Mouse (Mus musculus) brain, embryonic 14.5 days (tissue): ENCODE data around the gene Stam2. TPM values are rescaled to one million over a fixed set of nuclear protein-coding genes. Genes with fewer than 3 reads are reported as not detected.

Source experiments
- DNase-seq: peaks from one replicate; pipeline ENCODE4 v3.0.0-alpha.2; 2011; ENCODE audit warnings: low read depth
- CTCF ChIP-seq: fragments of 200-500 bp; IDR thresholded peaks from 2 replicates; pipeline ENCODE4 v1.5.1; 2012; ENCODE audit warnings: inconsistent platforms, mild to moderate bottlenecking, moderate library complexity, borderline replicate concordance; ENCODE audit not compliant: insufficient read depth, insufficient read length; ENCODE audit errors: extremely low read depth
- POLR2A ChIP-seq: fragments of 200-500 bp; IDR thresholded peaks from 2 replicates; pipeline ENCODE4 v1.6.1; 2012; ENCODE audit warnings: mild to moderate bottlenecking, inconsistent platforms, borderline replicate concordance; ENCODE audit not compliant: poor library complexity, insufficient read depth, insufficient read length, severe bottlenecking; ENCODE audit errors: extremely low read depth
- polyA plus RNA-seq: library from polyadenylated mRNA; depleted of rRNA; stranded (reverse); fragments of >200 nt; gene quantifications from 2 replicates; pipeline ENCODE4 v1.2.3, GENCODE M21; 2012; rRNA removed

Stam2 gene
- 23.5 and 25.9 TPM in 2 replicates for polyA plus RNA-seq

DNA sequence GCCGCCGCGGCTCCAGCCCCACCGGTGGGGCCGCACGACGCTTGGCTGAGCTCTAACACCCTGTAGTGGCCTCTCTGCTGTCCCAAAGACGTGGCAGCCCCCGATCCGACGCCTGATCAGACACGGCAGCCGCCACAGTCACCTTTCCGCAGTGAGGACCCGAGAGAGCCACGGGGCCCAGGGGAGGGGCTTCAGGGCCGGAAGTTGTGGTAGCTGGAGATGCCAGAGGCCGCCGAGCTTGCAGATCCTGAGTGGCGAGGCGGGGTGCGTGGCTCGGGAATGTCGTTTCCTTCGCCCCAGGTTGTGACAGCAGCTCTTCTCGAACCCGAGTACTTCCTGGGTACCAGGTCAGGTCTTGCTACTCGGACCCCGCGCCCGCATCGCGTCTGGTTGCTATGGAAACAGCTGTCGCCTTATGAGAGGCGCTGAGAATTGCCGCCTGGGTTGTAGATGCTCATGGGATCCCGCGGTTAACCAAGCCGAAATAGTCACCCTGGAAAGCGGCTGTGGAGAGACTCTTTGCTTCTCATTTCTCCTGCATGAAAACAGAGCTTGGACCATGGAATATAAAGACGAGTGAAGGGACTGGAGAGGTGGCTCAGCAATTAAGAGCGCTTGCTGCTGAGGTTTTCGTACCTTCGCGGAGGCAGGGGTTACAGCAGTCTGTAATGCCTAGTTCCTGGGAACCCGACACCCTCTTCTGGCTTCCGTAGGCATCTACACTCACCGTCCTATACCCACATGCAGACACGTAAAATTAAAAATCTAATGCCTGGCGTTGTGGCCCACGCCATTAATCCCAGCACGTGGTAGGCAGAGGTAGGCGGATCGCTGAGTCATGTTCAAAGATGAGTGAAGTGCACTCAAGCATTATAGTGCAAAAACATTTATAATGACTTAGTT is at the start of gene Stam2:
Gene Stam2 (minus strand): TSS at position 26 of the 903 bp plus-strand sequence.
- DNase-seq, result peak; percentile 96
- TF ChIP-seq CTCF, result 0 out of 2 replicates have a peak, but pooled peaks have one; percentile 15
- TF ChIP-seq POLR2A, result peak; percentile 25; the same call in 1 of the 2 replicates

DNA sequence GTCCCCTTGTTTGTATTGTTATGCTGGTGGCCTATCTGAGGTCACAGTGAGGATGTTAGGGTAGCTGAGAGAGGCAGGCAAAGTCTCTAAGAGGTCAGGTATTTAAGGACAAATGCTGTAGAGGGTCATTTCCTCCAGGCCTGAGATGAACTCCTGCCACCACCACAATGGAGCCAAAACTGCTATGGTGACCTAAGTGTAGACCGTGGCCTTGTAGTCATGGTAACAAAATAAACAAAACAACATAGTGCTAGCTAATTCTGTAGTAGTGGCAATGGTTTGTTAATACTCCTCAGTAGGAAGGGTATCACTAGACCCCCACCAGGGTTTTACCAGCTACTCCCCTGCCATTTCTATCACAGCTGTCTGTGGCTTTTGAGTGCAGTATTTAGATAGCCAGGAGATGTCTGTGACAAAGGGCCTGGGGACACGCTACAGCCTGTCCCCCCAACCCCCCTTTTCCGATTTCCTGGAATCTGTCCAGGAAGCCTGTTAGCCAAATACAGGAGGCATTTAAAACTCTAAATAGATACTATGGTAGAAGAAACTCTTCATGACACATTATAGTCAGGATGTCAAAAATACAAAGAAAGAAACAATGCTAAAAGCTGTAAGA is 43.1 kb upstream of the Stam2 start:
- peak; percentile 39 for DNase-seq
- no peak for TF ChIP-seq POLR2A
- no peak for TF ChIP-seq CTCF

DNA sequence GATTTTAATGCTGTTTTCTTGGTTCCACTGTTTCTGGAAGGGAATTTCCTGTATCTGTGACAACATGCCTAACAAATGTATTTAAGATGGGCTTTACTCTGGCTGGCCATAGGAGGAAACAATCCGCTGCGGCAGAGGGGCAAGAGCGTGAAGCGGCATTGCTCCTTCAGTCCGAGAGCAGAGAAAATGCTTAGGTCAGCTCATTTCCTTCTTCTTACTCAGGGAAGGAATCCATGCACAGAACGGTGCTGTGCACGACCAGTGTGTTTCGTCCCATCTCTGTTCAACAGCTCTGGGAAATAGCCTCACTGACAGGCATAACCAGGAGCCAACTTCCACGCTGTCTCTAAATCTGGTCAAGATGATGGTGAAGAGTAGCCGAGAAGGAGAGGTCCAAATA is 37.9 kb upstream of the Stam2 start:
- TF ChIP-seq CTCF, result no peak
- TF ChIP-seq POLR2A, result no peak
- DNase-seq, result no peak

DNA sequence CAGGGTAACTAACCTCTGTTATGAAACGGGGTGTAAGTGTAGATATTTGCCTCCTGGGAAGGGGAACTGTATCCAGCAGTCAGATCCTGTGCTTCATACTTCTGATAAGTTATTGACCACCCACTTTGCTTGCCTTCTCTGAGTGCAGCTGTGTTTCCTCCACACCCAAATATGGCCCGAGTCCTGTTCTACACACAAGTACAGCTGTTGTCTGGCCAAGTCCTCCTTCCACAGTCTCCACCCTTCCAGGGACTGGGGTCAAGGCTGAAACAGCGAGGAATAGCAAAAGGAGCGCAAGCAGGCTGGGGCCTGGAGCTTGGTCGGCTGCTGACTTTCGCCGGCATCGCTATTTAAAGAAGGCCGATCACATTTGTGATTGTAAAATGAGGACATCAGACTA is 37.3 kb upstream of the Stam2 start:
- no peak for DNase-seq
- TF ChIP-seq CTCF, result no peak
- TF ChIP-seq POLR2A, result no peak

DNA sequence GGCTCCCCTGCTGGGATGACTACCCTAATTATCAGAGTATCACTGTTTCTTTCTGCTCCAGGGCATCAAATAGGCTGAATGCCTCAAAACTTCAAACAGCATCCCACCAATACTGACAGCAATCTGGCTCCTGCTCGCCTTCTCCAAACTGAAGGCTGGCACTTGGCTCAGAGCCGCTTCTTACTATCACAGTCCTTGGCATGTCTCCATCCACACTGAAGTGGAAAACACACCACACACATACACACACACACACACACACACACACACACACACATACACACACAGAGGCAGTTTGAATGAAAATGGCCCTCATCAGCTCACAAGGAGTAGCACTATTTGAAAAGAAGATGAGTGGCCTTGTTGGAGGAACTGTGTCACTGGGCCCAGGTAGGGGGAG is 35.8 kb upstream of the Stam2 start:
- peak; percentile 96 for DNase-seq
- TF ChIP-seq CTCF, result no peak

DNA sequence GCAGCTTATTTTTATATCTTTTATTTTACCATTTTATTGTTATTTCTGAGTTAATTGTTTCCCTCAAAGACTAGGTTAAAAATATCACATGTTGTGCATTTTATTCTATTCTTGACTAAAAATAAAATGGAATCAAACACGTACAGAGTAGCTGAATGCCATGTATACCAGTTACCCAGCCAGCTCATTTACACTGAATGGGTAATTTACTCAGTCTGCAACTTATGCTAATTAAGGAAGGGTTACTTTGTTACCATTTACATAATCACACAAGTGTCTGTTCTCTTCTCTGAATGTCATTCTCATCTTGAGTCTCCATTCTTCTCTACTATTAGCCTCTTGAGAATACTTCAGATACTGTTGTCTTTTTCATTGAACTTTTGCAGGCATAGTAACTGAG is 32.3 kb upstream of the Stam2 start:
- peak; percentile 79 for DNase-seq
- TF ChIP-seq CTCF (no peak), POLR2A (no peak)

DNA sequence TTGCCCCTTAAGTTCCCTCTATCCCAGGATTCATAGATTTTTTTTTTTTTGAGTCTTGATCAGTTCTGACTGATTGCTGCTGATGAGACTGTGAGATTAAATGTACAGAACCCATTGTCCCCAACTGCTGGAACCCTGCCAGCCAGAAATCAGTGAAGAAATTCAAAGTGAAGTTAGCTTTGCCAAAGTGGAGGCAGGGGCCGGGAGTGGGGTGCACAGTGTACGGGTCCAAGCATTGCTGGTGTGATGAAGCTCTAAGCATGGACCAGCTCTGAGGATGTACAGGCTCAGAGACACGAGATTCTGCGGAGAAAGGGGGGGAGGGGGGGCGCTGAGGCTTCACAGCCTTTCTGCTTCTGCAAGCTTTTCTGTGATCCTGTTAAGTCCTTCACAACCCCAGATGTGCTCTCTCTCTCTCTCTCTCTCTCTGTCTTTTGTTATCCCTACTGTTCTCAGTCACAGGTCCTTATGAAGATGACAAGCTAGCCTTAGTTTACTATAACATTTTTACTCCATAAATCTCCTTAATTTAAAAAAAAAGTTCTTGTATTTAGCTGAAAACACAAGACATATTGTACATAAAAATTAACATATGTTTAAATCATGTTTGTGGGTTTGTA is 30.8 kb upstream of the Stam2 start:
- DNase-seq, result peak; percentile 34
- TF ChIP-seq POLR2A (no peak), CTCF (no peak)

DNA sequence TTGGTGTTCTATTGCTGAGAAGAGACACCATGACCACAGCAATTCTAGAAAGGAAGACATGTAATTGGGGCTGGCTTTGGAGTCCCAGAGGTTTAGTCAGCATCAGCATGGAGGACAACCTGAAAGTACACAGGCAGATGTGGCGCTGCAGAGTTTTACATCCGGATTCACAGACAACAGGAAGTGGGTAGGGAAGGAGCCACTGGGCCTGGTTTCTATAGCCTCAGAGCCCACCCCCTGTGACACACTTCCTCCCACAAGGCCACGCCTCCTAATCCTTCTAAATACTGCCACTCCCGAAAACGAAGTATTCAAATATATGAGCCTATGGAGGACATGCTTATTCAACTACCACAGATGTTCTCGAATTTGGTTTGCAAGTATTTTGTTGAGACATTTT is 23.0 kb upstream of the Stam2 start:
- DNase-seq, result no peak
- TF ChIP-seq CTCF (no peak), POLR2A (no peak)

DNA sequence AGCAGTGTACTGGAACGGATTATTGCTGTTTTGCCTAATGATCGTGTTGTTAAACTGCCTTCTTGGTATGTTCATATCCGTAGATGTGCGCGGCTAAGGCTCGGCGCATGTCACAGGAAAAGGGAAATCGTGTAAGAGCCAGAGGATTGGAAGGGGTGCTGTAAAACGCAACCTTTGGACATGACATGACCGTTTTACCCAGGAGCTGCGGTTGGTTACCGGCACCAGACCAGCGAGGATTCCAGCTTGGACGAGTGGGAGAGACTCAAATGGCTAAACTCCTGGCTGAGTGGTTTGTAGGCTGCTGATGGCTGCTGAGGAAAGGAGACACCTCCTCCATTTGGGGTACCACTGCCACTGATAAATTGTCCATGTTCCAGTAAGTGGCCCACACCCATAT is 21.8 kb upstream of the Stam2 start:
- no peak for TF ChIP-seq CTCF
- no peak for TF ChIP-seq POLR2A
- no peak for DNase-seq

DNA sequence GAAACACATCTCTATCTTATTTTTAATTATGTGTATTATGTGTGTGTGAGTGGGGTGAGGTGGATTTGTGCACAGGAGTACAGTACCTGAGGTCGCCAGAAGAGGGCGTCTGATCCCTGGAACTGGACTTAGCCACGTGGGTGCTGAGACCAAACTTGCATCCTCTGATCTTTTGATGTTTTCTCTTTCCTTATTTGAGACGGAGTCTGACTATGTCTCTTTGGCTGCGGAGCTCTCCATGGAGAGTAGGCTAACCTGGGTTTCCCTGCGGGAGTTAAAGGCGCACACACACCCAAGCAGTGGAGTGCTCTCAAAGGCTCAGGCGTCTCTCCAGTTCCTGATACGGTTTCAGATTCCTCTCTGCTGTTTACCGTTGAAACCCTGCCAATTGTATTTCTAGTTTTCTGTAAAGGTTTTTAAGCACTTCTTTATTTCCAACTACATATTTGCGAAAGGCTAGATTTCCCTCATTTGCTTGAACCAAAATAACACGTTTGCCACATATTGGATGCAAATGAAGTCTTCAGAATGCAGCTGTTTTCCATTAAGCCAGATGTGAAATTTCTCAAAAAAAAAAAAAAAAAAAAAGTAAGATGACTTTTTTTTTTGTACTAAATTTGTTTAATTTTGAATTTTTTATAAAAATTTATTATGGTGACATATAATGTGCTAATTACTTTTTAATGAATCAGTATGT is 21.1 kb upstream of the Stam2 start:
- TF ChIP-seq CTCF (peak; percentile 94), POLR2A (no peak)
- DNase-seq, result peak; percentile 86

DNA sequence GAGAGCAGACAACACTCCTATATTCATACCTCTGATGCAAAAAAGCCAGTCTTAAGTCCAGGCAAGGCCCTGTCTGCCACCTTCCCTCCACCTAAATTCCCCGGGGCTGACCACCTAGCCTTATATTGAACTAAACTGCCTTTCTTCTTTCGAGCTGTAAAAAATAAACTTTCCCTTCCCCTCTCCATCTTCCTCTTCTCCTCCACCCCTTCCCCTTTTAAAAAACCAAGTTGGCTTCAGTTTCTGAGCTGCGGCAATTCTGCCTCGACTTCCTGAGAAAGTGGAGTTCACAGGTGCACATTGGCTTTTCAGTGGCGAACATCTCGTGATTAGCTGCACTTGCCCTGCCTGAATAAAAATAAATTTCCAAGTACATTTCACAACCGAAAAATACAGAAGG is 20.4 kb upstream of the Stam2 start:
- TF ChIP-seq POLR2A (no peak), CTCF (no peak)
- DNase-seq, result no peak

DNA sequence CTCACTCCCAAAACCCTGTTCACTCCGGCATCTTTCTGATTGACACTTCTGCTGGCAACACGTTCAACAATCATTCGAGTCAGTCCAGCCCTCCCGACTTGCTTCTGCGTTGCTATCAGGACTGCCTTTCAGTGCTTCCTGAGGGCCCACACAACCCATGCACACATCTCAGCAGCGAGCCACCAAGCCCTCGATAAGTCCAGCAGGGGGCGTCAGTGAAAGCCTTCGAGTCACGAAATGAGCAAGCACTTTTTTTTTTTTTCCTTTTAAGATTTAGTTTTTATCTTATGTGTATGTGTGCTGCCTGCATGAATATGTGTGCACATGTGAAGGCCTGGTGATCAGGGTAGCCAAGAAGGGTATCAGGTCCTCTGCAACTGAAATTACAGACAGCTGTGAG is 16.5 kb upstream of the Stam2 start:
- DNase-seq, result peak; percentile 58
- TF ChIP-seq POLR2A (no peak), CTCF (peak; percentile 62)

DNA sequence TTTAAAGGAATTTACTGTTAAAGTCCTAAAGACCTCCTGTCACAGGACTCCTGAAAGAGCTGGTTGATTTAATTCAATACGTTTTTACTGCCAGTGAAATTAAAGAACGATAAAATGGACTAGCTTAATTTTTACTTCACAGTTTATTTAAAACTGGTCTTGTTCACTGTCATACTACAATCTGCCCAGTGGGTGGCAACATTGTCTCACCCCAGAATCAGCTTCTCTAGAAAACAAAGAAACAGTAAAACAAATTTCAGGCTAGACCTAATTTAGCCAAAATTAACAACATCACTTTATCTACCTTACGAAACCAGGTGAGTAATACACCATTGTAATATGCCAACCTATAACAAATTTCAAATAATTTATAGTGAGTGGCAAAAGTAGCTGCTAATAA is 14.6 kb upstream of the Stam2 start:
- DNase-seq, result peak; percentile 79

More for the DNA sequence above, 14.6 kb upstream of the Stam2 start:
- TF ChIP-seq CTCF (peak; percentile 48; the same call in 1 of the 2 replicates), POLR2A (no peak)
